Mouse (Mus musculus): Measurements from ENCODE around the gene Sh3pxd2b.

The Sh3pxd2b gene

GRCm38 (mm10) chr11:32376086-32376485 is 28.5 kb downstream of the Sh3pxd2b start:
- Histone ChIP-seq H3K36me3 (ENCODE audit: control insufficient read depth, insufficient read depth, low read length, poor library complexity, severe bottlenecking) (no peaks in the 10 kb centered on the region), H3K27me3 (ENCODE audit: control insufficient read depth, insufficient read depth, low read length, poor library complexity, severe bottlenecking) (no peaks in the 10 kb centered on the region)
- no peak for DNase-seq (ENCODE audit: low read depth, low spot score)

- no peak for DNase-seq (ENCODE audit: low read depth, low spot score)
- no peaks in the 10 kb centered on the region for H3K27me3 ChIP-seq (ENCODE audit: control insufficient read depth, insufficient read depth, low read length, poor library complexity, severe bottlenecking)
- H3K36me3 ChIP-seq (ENCODE audit: control insufficient read depth, insufficient read depth, low read length, poor library complexity, severe bottlenecking): no peaks in the 10 kb centered on the region
Observed at GRCm38 (mm10) chr11:32379910-32380309, 32.3 kb downstream of the Sh3pxd2b start.

- no peaks in the 10 kb centered on the region for H3K36me3 ChIP-seq (ENCODE audit: control insufficient read depth, insufficient read depth, low read length, poor library complexity, severe bottlenecking)
- no peak for DNase-seq (ENCODE audit: low read depth, low spot score)
- H3K27me3 ChIP-seq (ENCODE audit: control insufficient read depth, insufficient read depth, low read length, poor library complexity, severe bottlenecking): no peaks in the 10 kb centered on the region
Observed at GRCm38 (mm10) chr11:32383341-32384134, 35.9 kb downstream of the Sh3pxd2b start.

GRCm38 (mm10) chr11:32384135-32384801 is 36.6 kb downstream of the Sh3pxd2b start:
- DNase-seq (ENCODE audit: low read depth, low spot score): no peak
- H3K27me3 ChIP-seq (ENCODE audit: control insufficient read depth, insufficient read depth, low read length, poor library complexity, severe bottlenecking): no peaks in the 10 kb centered on the region
- no peaks in the 10 kb centered on the region for H3K36me3 ChIP-seq (ENCODE audit: control insufficient read depth, insufficient read depth, low read length, poor library complexity, severe bottlenecking)

- Histone ChIP-seq H3K27me3 (ENCODE audit: control insufficient read depth, insufficient read depth, low read length, poor library complexity, severe bottlenecking) (no peaks in the 10 kb centered on the region), H3K36me3 (ENCODE audit: control insufficient read depth, insufficient read depth, low read length, poor library complexity, severe bottlenecking) (no peaks in the 10 kb centered on the region)
- no peak for DNase-seq (ENCODE audit: low read depth, low spot score)
Observed at GRCm38 (mm10) chr11:32386043-32386442, 38.4 kb downstream of the Sh3pxd2b start.

GRCm38 (mm10) chr11:32388064-32388463 is 40.4 kb downstream of the Sh3pxd2b start:
- no peak for DNase-seq (ENCODE audit: low read depth, low spot score)
- H3K27me3 ChIP-seq (ENCODE audit: control insufficient read depth, insufficient read depth, low read length, poor library complexity, severe bottlenecking): no peaks in the 10 kb centered on the region
- no peaks in the 10 kb centered on the region for H3K36me3 ChIP-seq (ENCODE audit: control insufficient read depth, insufficient read depth, low read length, poor library complexity, severe bottlenecking)

- no peak for DNase-seq (ENCODE audit: low read depth, low spot score)
- H3K27me3 ChIP-seq (ENCODE audit: control insufficient read depth, insufficient read depth, low read length, poor library complexity, severe bottlenecking): no peaks in the 10 kb centered on the region
- H3K36me3 ChIP-seq (ENCODE audit: control insufficient read depth, insufficient read depth, low read length, poor library complexity, severe bottlenecking): no peaks in the 10 kb centered on the region
Observed at GRCm38 (mm10) chr11:32393095-32393494, 45.5 kb downstream of the Sh3pxd2b start.

- no peaks in the 10 kb centered on the region for H3K27me3 ChIP-seq (ENCODE audit: control insufficient read depth, insufficient read depth, low read length, poor library complexity, severe bottlenecking)
- no peak for DNase-seq (ENCODE audit: low read depth, low spot score)
Observed at GRCm38 (mm10) chr11:32395791-32396190, 48.2 kb downstream of the Sh3pxd2b start.

GRCm38 (mm10) chr11:32398446-32398845 is 50.8 kb downstream of the Sh3pxd2b start:
- DNase-seq (ENCODE audit: low read depth, low spot score): no peak
- no peaks in the 10 kb centered on the region for H3K27me3 ChIP-seq (ENCODE audit: control insufficient read depth, insufficient read depth, low read length, poor library complexity, severe bottlenecking)
- H3K36me3 ChIP-seq (ENCODE audit: control insufficient read depth, insufficient read depth, low read length, poor library complexity, severe bottlenecking): no peaks in the 10 kb centered on the region

More at GRCm38 (mm10) chr11:32395791-32396190, 48.2 kb downstream of the Sh3pxd2b start:
- no peaks in the 10 kb centered on the region for H3K36me3 ChIP-seq (ENCODE audit: control insufficient read depth, insufficient read depth, low read length, poor library complexity, severe bottlenecking)

- no peak for DNase-seq (ENCODE audit: low read depth, low spot score)
- no peaks in the 10 kb centered on the region for H3K36me3 ChIP-seq (ENCODE audit: control insufficient read depth, insufficient read depth, low read length, poor library complexity, severe bottlenecking)
- no peaks in the 10 kb centered on the region for H3K27me3 ChIP-seq (ENCODE audit: control insufficient read depth, insufficient read depth, low read length, poor library complexity, severe bottlenecking)
Observed at GRCm38 (mm10) chr11:32399261-32399660, 51.6 kb downstream of the Sh3pxd2b start.

- DNase-seq (ENCODE audit: low read depth, low spot score): no peak
- H3K36me3 ChIP-seq (ENCODE audit: control insufficient read depth, insufficient read depth, low read length, poor library complexity, severe bottlenecking): no peaks in the 10 kb centered on the region
- H3K27me3 ChIP-seq (ENCODE audit: control insufficient read depth, insufficient read depth, low read length, poor library complexity, severe bottlenecking): no peaks in the 10 kb centered on the region
Observed at GRCm38 (mm10) chr11:32402712-32403111, 55.1 kb downstream of the Sh3pxd2b start.

GRCm38 (mm10) chr11:32404708-32405107 is 57.1 kb downstream of the Sh3pxd2b start:
- Histone ChIP-seq H3K36me3 (ENCODE audit: control insufficient read depth, insufficient read depth, low read length, poor library complexity, severe bottlenecking) (no peaks in the 10 kb centered on the region), H3K27me3 (ENCODE audit: control insufficient read depth, insufficient read depth, low read length, poor library complexity, severe bottlenecking) (no peaks in the 10 kb centered on the region)
- no peak for DNase-seq (ENCODE audit: low read depth, low spot score)

- H3K27me3 ChIP-seq (ENCODE audit: control insufficient read depth, insufficient read depth, low read length, poor library complexity, severe bottlenecking): no peaks in the 10 kb centered on the region
- no peaks in the 10 kb centered on the region for H3K36me3 ChIP-seq (ENCODE audit: control insufficient read depth, insufficient read depth, low read length, poor library complexity, severe bottlenecking)
- DNase-seq (ENCODE audit: low read depth, low spot score): no peak
Observed at GRCm38 (mm10) chr11:32407863-32408262, 60.2 kb downstream of the Sh3pxd2b start.

GRCm38 (mm10) chr11:32409052-32409451 is 61.4 kb downstream of the Sh3pxd2b start:
- Histone ChIP-seq H3K27me3 (ENCODE audit: control insufficient read depth, insufficient read depth, low read length, poor library complexity, severe bottlenecking) (no peaks in the 10 kb centered on the region), H3K36me3 (ENCODE audit: control insufficient read depth, insufficient read depth, low read length, poor library complexity, severe bottlenecking) (no peaks in the 10 kb centered on the region)
- DNase-seq (ENCODE audit: low read depth, low spot score): no peak

- no peaks in the 10 kb centered on the region for H3K27me3 ChIP-seq (ENCODE audit: control insufficient read depth, insufficient read depth, low read length, poor library complexity, severe bottlenecking)
- no peaks in the 10 kb centered on the region for H3K36me3 ChIP-seq (ENCODE audit: control insufficient read depth, insufficient read depth, low read length, poor library complexity, severe bottlenecking)
- no peak for DNase-seq (ENCODE audit: low read depth, low spot score)
Observed at GRCm38 (mm10) chr11:32409823-32410562, 62.4 kb downstream of the Sh3pxd2b start.
